Mouse (Mus musculus): ENCODE results near the gene Use1. TPM values are rescaled to one million over a fixed set of nuclear protein-coding genes. Genes with fewer than 3 reads are reported as not detected.
A peak's percentile ranks its signal among the peaks of the same experiment; 100 is the strongest.
"Not testable (repeated sequence)": the region's sequence is repeated elsewhere in the genome, so short reads cannot be mapped to it uniquely, and the experiment has no call there.

Gene Use1
- 100 to 1,000 TPM; 124 to 132 TPM for total RNA-seq (2021)
- long read RNA-seq, experiment 1, partial matches to known transcripts = 0 of 1 reads
- long read RNA-seq, experiment 1, other reads (novel, unspliced or antisense) = 0 of 1 reads
- long read RNA-seq, experiment 2, partial matches to known transcripts = 1 of 3 reads
- long read RNA-seq, experiment 2, other reads (novel, unspliced or antisense) = 1 of 3 reads

DNA sequence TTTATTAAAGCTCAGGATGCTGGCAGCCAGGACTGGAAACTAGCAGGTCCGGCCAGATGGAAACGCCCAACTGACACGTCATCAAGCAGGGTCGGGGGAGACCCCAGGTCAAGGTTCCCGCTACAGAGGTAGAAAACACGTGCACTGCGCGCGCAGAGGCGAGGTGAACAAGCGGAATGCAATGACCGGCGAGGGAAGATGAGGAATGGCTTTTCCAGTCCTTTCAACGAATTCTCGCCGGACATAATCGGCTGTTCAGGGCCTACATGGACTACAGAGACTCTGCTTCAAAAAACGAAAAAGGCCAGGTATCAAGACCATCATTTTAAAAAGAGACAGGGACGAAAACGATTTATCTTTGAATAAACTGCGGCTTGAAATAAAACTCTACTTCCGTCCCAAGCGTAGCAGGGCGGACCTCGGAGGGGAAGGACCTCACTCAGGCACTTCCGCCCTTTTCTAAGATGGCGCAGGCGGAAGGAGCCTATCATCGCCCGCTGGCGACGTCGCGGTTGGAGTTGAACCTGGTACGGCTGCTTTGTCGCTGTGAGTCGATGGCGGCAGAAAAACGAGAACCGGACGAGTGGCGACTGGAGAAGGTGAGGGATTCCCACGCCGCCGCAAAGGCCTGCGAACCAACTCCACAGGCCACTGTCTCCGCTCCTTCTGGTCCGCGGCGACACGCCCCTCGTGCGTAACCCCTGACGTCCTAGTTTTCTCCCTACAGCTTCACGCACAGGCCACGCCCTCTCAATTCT lies at the start of gene Use1:
TSS of gene Use1 (plus strand) at position 78 of the 758 bp plus-strand sequence.
- peak; percentile 86 for DNase-seq

DNA sequence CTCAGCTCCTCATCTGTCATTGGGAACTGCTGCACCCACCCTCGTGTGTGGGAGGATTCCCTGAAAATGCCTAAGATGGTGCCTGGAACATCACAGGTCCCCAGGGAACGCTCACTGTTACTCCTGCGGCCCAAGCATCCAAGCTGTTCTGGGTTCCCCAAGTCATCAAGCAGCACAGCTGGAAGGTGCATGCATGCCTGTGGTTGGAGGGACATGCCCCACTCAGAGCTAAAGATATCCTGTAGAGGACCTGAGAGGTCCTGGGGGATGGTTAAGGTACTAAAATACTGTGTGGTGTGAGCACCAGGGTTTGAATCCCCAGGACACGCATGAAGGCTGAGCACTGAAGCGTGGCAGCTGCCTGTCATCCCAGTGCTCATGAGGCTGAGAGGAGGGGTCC lies 48.0 kb upstream of the Use1 start:
- DNase-seq = not testable (repeated sequence)

- DNase-seq = not testable (repeated sequence)
These were observed 46.9 kb upstream of the Use1 start for GRCm38 (mm10) chr8:71319760-71320159.

DNA sequence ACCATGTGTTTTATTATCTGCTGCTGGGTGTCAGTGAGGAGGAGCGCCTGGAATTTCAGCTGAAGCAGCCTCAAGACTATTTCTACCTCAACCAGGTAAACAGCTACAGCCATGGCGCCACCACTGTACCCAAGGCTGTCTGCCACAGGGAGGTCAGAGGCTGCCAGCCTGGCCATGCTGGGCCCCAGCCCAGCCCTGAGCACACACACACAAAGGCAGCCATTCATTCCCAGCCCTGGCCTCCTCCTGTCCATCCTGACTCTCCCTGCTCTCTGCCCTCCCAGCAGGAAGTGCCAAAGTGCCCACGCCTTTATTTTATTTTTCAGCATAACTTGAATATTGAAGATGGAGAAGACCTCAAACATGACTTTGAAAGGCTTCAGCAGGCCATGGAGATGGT lies 43.7 kb upstream of the Use1 start:
- DNase-seq = no peak

DNA sequence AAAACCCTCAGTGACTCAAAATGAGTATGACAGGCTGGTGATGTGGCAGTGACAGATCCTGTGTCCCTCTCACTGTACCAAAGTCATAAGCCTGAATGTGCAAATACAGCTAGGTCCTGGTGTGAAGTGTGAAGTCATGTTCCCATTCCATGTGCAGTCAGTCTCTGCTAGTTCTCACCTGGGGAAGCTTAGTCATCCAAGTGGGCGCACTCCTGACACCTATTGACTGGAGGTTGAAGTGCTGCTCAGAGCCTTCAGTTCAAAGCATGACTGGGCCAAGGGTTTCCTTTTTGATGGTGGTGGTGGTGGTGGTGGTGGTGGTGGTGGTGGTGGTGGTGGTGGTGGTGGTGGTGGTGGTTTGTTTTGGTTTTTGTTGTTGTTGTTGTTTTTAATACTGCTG lies 41.8 kb upstream of the Use1 start:
- DNase-seq = no peak

- DNase-seq = not testable (repeated sequence)
These were observed 28.8 kb upstream of the Use1 start for GRCm38 (mm10) chr8:71337834-71338233.

DNA sequence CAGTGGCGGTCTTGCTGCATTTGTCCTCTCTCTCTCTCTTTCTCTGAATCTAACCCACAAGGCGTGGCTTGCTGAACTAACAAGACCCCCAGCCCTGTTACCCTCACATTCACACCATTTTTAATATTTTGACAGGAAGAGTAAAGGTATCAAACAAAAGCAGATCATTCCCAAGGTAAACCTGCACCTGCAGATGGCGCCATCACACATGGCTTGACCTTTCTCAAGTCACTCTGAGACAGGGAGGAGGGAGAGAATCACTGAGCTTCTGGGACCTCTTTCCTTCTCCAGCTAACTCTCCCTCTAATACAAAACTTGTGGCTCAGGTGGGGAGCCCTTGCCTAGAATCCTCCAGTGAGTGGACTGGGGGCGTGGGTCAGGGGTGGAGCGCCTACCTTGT lies 26.0 kb upstream of the Use1 start:
- DNase-seq = peak; percentile 35

- DNase-seq = no peak
These were observed 20.1 kb upstream of the Use1 start for GRCm38 (mm10) chr8:71346581-71346980.

DNA sequence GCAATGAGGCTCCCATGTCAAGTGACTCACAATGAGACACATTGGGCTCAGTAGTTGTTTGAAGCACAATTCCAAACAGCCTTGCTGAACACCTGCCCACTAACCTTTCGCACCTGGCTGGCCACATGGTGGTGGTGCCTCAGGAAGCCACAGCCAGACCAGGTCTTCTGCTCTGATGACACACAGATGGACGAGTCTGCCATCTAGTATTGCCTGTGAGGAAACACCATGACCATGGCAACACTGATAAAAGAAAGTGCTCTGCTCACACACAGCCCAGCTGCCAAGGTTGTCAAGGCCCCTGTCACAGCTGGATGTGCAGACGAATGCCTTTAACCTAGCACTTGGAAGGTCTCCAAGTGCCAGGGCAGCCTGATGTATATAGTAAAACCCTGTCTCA lies 15.5 kb upstream of the Use1 start:
- DNase-seq = no peak

DNA sequence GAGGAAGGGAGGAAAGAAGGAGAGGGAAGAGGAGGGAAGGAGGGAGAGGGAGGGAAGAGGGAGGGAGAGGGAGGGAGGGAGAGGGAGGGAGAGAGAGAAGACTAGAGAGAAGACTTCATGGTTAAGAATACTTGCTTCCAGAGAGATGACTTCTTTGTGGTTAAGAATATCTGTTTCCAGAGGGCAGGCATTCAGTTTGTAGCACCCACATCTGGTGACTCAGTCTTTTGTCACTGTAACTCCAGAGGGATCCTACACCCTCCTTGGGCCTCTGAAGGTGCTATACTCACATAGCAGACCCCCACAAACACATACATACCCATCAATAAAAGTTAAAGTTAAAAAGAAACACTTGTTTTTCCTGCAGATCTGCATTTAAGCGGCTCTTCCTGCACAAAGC lies 15.1 kb upstream of the Use1 start:
- DNase-seq = no peak

DNA sequence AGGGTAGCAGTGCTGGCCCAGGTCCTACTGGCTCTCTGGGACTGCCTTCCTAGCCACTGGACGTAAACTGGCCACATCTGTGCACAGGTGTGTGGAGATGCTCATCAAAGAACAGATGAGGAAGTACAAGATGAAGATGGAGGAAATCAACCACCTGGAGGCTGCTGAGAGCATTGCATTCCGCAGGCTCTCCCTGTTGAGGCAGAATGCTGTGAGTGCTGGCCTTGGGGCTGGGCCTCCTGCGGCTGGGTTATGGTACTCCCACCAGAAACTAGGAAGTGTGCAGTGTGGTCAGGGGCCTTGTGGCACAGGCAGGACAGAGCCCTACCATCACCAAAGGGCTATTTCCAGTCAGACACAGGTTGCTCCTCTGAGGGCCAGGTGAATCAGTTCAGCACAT lies 8.6 kb upstream of the Use1 start:
- no peak for DNase-seq

GRCm38 (mm10) chr8:71367529-71368176 lies 1.0 kb downstream of the Use1 start:
- no peak for DNase-seq

- DNase-seq = no peak
These were observed 1.7 kb downstream of the Use1 start for GRCm38 (mm10) chr8:71368366-71368765.

DNA sequence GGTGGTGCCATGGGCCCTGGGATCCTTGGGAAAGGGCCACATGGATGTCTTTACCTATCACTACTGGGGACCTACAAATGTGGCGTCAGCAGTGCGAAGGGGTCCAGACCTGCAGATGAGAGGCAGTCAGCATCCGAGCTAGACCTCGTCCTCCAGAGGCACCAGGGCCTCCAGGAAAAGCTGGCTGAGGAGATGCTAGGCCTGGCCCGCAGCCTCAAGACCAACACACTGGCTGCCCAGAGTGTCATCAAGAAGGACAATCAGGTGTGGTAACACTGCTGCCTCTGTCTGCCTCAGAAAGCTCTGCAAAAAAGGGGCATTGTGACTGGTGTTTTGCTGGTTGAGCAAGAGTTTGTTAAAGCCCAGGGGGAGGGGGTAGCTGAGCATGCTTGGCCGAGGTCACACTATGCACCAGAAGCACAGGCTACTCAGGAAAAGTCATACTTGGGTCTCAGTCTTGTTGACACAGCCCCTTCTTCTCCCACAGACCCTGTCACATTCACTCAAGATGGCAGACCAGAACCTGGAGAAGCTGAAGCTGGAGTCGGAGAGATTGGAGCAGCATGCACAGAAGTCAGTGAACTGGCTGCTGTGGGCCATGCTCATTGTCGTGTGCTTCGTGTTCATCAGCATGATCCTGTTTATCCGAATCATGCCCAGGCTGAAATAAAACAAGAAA lies 2.5 kb downstream of the Use1 start:
- DNase-seq = no peak

- no peak for DNase-seq
These were observed 4.1 kb downstream of the Use1 start for GRCm38 (mm10) chr8:71370711-71371235.

DNA sequence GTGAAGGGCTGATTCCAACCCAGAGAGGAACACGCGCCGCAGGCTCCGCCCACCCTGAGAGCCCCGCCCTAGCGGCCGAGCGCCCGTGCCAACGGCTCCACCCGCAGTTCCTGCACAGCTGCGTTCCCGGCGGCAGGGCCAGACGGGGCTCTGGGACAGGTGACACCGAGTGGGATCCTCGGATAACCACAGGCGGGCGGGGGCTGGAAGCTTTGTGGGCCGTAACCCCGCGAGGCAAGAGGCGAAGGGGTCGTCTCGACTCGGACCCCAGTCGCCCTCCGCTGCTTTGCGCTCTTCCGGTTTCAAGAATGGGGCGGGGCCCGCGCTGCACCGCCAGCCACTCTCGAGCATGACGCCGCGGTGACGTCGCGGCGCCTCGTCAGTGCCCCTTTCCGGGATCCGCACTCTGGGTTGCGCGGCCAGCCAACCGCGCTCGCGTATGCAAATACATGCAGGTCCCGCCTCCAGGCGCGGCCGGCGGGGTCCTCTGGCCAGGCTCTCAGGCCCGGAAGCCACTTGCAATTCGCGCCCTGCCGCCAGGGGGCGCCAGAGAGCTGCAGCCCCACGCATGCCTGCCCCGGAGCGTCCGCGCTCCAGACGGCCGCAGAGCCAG lies 4.7 kb downstream of the Use1 start, which contains the start of gene Ocel1:
TSS of gene Ocel1 (plus strand) at position 63 of the 613 bp plus-strand sequence.
- peak; percentile 93 for DNase-seq

DNA sequence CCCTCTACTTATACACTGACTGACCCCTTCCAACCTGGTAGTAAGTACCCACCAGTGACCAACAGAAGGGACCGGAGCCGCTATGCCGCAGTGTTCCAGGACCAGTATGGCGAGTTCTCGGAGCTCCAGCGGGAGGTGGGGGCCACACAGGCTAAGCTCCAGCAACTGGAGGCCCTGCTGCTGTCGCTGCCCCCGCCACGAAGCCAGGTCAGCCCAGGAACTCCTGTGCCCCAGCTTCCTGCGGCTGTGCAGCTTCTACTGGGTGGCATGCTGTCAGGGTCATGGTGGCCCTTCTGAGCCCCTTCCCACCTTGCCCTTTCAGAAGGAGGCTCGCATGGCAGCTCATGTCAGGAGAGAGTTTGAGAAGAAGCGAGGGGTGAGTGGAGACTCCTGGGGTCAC lies 5.8 kb downstream of the Use1 start:
- DNase-seq = no peak

DNA sequence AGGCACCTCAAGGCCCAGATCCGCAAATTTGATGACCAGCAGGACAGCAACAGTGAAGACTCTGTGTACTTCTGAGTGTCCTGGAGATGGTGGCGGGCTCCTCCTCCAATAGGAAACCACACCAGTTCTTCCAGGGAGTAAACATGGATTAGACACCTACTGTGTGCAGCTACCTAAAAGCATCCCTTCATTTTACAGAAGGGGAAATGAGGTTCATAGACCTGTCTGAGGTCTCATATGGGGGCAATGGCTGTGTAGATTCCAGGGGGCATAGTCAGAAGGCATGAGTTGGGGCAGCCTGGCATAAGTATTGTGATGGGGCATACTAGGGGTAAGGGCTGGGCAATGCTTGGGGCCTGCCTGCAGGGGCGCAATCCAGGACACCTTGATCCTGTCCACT lies 6.4 kb downstream of the Use1 start:
- no peak for DNase-seq

- no peak for DNase-seq
These were observed 8.1 kb downstream of the Use1 start for GRCm38 (mm10) chr8:71374616-71375206.

DNA sequence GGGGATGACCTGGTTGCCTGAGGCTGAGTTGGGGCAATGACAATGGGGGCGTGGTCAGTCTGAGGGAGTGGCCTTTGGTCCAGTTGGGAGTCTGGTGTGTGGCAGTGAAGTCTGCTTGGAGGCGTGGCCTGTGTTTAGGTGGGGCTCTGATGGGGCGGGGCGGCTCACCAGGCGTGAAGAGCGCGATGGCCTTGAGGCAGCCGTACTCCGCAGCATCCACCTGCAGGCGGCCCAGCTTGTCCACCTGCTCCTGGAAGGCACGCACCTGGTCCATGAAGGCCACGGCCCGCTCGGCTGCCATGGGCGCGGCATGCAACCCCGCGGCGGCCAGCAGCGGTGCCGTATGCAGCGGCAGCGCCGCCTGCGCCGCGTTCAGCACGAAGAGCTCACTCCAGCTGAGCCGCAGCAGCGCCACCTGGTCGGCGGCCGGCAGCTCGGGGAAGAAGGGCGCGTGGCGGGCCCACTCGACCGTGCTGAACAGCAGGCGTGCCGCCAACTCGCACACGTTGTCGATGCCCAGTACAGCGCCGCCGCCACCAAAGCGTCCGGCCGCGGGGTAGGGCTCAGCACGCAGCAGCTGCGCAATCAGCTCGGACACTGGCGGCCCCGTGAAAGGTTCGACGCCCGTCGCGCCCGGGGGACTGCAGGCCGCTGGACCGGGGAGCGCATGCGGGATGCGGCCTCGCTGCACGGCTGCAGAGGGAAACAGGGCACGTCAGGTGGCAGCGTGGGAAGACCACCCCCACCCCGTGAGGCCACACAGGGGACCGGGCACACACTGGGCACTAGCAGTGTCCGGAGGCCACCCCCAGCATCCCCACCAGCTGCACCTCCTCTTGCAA lies 9.2 kb downstream of the Use1 start:
- peak; percentile 55 for DNase-seq

Data from gastrocnemius, postnatal 10 days (tissue).